Mouse (Mus musculus) left cerebral cortex, adult 11 months (tissue): ENCODE measurements around the gene Fam168a.

Source experiments
- DNase-seq: peaks from one replicate; pipeline ENCODE4 v3.0.0; 2022; ENCODE audit warnings: low spot score

Fam168a gene

DNA sequence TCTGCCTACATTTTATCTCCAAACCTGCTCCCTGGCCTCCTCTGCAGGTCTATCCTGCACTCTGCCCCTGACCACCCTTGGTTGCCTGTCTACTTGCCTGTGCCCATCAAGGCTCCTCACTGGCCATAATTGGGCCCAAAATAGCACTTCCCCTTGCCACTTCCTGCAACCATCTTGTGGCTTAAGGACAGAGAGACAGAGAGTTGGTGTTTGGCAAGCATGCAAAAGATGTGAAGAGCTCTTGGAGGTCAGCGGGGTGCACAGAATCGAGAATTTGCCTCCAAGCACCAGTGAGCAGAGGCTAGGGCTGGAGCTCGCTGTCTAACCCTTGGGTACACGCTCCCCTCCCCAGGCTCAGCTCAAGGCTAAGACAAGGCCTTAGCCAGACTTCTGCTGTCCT lies 162.1 kb downstream of the Fam168a start:
- no peak for DNase-seq

DNA sequence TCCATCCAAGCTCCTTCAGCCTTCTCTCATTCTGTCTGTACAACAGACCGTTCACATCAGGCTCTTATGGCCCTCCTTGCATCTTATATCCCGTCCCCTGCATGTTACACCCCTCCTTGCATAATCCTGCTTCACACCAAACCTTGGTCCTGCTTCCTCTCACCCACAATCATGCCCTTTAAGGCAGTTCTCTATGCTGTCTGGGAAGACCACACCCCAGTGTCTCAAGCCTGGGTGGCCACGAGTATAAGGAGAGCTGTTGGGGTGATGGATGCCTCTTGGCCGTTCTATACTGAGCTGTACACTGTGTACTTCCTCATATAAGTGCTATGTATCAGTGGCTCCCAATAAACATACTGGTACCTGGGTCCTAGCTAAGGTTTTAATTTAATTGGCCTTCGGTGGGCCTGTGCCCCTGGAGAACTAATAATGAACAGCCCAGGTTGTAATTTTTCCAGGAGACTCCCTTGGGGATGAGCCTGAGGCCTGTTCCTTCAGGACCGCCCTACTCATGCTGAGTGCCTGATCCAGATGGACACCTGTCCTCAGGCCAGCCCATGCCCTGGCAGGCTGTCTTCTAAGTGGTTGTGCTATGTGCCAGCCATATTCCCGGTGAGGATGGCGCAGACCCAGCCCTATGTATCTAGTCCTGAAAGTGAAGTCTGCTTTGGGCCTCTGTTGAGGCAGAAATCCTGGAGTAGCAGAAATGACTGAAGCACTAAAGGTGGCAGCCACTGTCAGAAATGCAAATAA lies 163.6 kb downstream of the Fam168a start:
- no peak for DNase-seq

DNA sequence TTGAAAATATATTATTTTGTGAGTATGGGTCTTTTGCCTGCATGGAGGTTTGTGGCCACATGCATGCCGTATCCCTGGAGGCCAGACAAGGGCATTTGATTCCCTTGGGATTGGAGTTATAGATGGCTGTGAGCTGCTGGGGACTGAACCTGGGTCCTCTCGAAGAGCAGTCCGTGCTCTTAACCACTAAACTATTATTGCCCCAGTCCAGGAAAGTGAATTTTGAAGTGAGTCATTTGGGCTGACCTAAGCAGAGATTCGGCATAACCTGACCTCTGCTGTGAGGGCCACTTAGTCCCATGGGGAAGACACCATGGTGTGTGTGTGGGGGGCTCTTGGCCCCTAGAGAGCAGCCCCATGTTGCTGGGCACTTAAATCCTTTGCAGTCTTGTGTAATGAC lies 164.9 kb downstream of the Fam168a start:
- DNase-seq: no peak

DNA sequence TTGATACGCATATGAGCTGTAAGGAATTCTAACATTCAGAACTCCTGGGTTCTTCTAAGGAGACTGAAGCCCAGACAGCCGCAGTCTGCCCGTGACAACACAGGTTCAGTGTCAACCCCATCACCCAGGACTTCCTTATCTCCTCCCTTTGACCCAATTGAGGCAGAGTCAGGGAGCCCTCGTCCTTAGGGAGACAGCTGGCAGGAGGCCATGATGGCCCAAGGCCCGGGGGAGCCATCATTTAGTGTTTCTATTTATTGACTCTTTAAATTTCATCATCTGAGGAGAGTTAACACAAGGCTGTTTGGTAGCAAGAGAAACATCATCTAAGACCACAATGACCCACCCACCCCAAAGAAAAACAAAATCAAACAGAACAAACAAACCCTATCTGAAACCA lies 165.5 kb downstream of the Fam168a start:
- DNase-seq: no peak

DNA sequence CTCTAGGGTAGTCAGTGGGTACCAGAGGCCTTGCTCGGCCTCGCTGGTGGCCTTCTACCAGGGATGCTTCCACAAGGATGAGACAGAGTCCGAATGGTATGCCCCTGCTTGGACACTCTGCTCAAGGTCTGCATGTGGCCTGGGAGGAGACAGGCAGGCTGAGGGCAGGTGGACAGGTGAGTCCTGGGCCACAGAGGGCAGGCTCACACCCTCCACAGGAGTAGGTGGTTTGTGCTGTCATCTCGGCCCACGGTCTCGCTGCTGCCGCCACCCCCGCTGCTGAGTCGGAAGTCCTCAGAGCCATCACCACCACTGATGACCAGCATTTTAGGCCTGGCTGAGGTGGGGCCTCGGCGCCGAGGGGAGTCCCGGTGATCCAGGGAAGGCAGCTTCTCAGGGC lies 166.8 kb downstream of the Fam168a start:
- DNase-seq: no peak

DNA sequence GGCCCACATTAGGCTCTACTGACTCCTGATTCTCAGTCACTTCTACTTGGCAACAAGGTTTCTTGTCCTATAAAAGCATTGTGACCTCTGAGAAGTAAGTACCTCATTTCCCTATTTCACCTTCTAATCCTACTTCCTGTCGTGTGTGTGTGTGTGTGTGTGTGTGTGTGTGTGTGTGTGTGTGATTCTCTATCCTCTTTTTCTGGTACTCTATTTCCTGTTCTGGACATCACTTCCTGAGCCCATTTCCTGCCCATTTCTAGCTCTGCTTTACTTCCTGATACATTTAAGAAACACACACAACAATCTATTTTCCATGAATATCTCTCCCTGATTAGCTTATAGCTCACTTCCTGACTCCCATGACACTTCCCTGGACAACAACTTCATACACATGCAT lies 169.4 kb downstream of the Fam168a start:
- DNase-seq: no peak

DNA sequence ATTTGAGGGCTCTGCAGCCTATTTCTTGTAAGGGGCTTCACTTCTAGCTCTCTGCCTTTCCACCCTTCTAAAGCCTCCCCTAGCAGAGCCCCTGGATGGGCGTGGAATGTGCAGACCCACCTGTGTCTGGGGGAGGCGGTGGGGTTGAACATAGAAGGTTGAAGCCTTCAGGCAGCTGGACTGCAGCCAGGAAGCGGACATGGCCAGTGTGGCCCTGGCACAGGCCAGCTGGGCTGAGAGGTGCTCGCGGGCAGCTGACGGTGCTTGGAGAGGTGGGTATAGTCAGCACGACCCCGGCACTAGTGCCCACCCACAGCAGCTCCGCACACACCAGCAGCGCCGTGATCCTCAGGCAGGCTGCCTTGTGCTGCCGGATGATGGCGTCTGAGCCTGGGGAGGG lies 169.9 kb downstream of the Fam168a start:
- no peak for DNase-seq

DNA sequence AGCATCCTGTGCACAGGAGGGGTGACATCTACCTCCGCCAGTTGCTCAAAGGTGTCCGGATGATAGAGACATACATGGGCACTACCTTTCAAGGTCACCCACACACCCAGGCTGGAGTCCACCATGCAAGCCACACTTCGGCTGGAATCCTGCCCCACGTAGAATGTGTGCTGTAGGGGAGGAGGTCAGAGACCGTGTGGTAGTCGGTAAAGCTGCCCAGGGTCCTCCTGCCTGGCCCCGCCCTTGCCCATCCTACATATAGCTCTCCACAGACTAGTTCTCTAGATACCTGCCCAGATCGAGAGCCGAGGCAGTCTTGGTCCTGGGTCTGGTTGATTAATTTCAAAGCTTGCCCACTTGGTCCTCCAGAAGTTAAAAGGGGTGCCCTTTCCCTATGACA lies 170.3 kb downstream of the Fam168a start:
- DNase-seq: no peak

DNA sequence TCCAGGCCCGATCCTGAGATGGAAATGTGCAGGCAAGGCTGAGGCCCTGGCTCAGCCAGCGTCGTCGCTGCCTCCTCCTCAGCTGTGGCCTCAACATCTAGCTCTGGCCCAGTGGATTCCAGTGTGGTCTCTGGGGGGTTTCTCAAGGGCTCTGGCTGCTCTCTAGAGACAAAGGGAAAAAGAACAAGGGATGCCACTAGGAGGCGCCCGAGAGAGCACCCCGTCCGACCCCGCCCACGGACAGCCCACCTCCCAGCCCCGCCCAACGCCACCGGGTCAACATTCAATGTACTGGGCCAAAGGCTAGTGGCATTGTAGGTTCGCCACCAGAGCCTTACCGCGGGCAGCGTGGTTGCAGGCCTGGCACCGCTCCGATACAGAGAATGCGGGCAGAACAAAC lies 173.2 kb downstream of the Fam168a start:
- no peak for DNase-seq

DNA sequence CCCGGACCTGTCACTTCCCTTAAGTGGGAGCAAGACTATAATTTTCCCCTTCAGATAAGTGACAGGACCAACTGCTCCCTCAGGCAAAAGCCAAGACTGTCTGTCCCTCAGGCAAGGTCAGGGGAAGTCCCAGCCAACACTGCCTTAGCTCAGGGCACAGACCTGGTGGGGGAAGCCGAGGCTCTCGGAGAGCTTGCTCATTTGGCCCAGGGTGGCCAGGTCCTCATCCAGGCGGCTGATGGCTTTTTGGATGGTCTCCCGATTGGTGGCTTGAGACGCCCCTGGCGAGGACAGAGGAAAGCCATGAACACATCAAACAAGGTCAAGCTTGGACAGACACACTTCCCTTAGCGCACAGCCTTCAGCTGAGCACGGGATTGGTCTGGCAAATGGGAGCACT lies 175.1 kb downstream of the Fam168a start:
- DNase-seq: no peak

DNA sequence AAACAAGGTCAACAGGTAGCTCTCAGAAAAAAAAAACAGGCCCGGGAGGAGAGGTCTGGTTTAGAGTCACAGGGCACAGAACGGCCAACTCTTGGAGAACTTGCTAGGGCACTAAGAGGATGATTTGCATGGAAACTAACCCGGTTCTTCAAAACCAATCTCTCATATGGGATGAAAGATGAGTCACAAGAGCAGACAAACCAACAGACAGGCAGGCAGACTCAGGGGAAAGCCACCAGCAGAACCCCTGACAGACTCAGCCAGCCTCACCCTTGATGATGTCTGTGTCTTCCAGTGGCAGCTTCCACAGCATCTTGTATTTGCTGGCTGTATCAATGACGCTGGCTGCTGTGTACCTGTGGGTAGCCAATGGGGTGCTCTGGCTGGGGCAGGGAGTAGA lies 175.5 kb downstream of the Fam168a start:
- DNase-seq: no peak

DNA sequence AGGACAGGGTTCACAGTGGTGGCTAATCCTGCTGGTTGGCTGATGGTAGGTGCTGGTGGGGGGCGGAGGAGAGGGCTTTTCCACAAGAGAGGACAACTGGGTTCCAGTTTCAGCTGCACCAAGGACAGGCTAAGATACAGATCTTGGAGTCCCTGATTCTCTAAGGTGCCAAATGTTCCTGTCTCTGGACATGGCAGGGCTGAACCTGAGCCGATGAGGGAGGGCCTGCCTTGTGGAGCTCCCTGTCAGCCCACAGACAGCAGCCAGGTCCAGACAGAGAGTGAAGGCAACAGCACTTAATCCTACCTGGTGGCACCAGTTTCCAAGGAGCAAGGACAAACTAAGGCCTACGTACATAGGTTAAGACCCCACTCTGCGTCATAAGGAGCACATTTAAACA lies 178.0 kb downstream of the Fam168a start:
- DNase-seq: no peak

DNA sequence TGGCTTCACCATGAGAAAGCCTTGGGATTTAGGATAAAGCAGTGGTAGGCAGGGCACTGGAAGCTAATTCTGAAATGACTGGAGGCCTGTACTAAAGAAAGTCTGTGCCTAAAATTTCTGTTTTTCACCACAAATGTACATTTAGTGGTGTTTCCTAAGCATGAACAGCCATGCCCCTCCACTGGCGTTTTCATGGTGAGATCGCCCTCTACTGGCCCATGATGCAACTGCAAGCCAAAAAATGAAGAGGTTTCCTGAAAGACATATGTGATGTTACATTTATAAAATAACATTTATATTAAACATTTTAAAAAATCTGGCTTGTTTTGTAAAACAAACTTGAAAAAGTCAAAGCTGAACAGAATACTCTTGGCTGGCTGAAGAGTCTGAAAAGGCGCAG lies 180.1 kb downstream of the Fam168a start:
- DNase-seq: no peak
